Mouse (Mus musculus) MEL (cell line): Measurements from ENCODE around the gene Wipf3.

Source experiments
- CHD1 ChIP-seq: IDR thresholded peaks from 2 replicates; pipeline ENCODE4 v1.6.1; 2012; ENCODE audit warnings: low read depth, mild to moderate bottlenecking, inconsistent platforms, low read length, improper control_type of control experiment
- CTCF ChIP-seq, 3 experiments: IDR thresholded peaks in 2 of 3; conservative IDR thresholded peaks in 1 of 3; 2 replicates each; pipeline ENCODE4 v1.5.1; 2011 to 2012; ENCODE audit warnings: low read length in 3 of 3, low read depth in 2 of 3, mild to moderate bottlenecking in 2 of 3, improper control_type of control experiment in 1 of 3, inconsistent platforms in 1 of 3, mixed read lengths in 1 of 3, moderate library complexity in 1 of 3; ENCODE audit not compliant: control insufficient read depth in 1 of 3, insufficient read depth in 1 of 3, poor library complexity in 1 of 3, severe bottlenecking in 1 of 3
- ELF1 ChIP-seq: IDR thresholded peaks from 2 replicates; pipeline ENCODE4 v1.6.1; 2014; ENCODE audit warnings: low read depth, mild to moderate bottlenecking, inconsistent platforms, low read length, improper control_type of control experiment, moderate library complexity
- HCFC1 ChIP-seq: IDR thresholded peaks from 2 replicates; pipeline ENCODE4 v1.6.1; 2012; ENCODE audit warnings: low read depth, mild to moderate bottlenecking, inconsistent platforms, low read length, improper control_type of control experiment, moderate library complexity
- KAT2A ChIP-seq: conservative IDR thresholded peaks from 2 replicates; pipeline ENCODE4 v1.6.1; 2012; ENCODE audit warnings: low read depth, low read length, improper control_type of control experiment, inconsistent platforms
- MXI1 ChIP-seq: IDR thresholded peaks from 2 replicates; pipeline ENCODE4 v1.6.1; 2011; ENCODE audit warnings: mild to moderate bottlenecking, low read depth, low read length, improper control_type of control experiment
- NELFE ChIP-seq: IDR thresholded peaks from 2 replicates; pipeline ENCODE4 v1.6.1; 2011; ENCODE audit warnings: low read depth, low read length, improper control_type of control experiment
- RAD21 ChIP-seq: IDR thresholded peaks from 2 replicates; pipeline ENCODE4 v1.6.1; 2011; ENCODE audit warnings: mild to moderate bottlenecking, low read depth, low read length, improper control_type of control experiment
- SIN3A ChIP-seq: IDR thresholded peaks from 2 replicates; pipeline ENCODE4 v1.6.1; 2012; ENCODE audit warnings: low read length, improper control_type of control experiment, inconsistent platforms
- USF1 ChIP-seq: IDR thresholded peaks from 2 replicates; pipeline ENCODE4 v1.6.1; 2014; ENCODE audit warnings: low read depth, mild to moderate bottlenecking, inconsistent platforms, low read length, improper control_type of control experiment, moderate library complexity
- ZC3H11A ChIP-seq: IDR thresholded peaks from 2 replicates; pipeline ENCODE4 v1.6.1; 2012; ENCODE audit warnings: low read depth, mild to moderate bottlenecking, inconsistent platforms, low read length, improper control_type of control experiment

GRCm38 (mm10) chr6:54552721-54553413 is 123.5 kb downstream of the Wipf3 start:
- TF ChIP-seq SIN3A (no peak), USF1 (no peak), MXI1 (no peak), KAT2A (no peak), ELF1 (no peak), CHD1 (no peak), ZC3H11A (no peak), HCFC1 (no peak), RAD21 (no peak), CTCF (IDR thresholded peaks at IDR 0.05 in 2 of 3, conservative IDR thresholded peaks at IDR 0.05 in 1 of 3; ENCODE audit: control insufficient read depth in 1 of 3, insufficient read depth in 1 of 3, low read depth in 2 of 3, low read length in 3 of 3, poor library complexity in 1 of 3, severe bottlenecking in 1 of 3) (no peak), NELFE (no peak)
